10 mouse cellular contexts compared by ENCODE assay signal in genomic region chr8:123806374-123806935, GRCm38 (mm10). TPM values are rescaled to one million over a fixed set of nuclear protein-coding genes. Genes with fewer than 3 reads are reported as not detected.
A peak's percentile ranks its signal among the peaks of the same experiment; 100 is the strongest.
DNase-seq lines count a peak whose midpoint lies in the region; ATAC-seq and TF ChIP-seq lines count a peak whose summit lies in the region.
"Had no signal": no experiment of that assay in that cellular context is flagged by ENCODE, and none has a peak within 500 bp of the region (broad histone marks: within the 10 kb centered on the region; RNA-seq: fewer than 3 reads in every experiment).

No protein-coding gene starts in this region.

- in situ Hi-C loops in ES-E14 (cut with MboI; ENCODE audit: low sequenced_read_pairs in 2 of 2, unreplicated experiment in 2 of 2): no loop called here

- no peaks in the 10 kb centered on the region for H3K36me3 ChIP-seq in heart, embryonic 10.5 days
- H3K36me3 ChIP-seq in ES-E14 (ENCODE audit: control insufficient read depth, insufficient read depth, low read length, poor library complexity, severe bottlenecking): no peaks in the 10 kb centered on the region
- H3K36me3 ChIP-seq in forebrain, embryonic 12.5 days (replicated peaks): 0 out of 2 replicates have a peak, but pooled peaks cover 4% of the 10 kb centered on the region
- peaks cover 13% of the 10 kb centered on the region for H3K36me3 ChIP-seq in liver, embryonic 12.5 days

- peak; percentile 6; the same call in 1 of the 2 replicates for ATAC-seq in forebrain, embryonic 12.5 days (ENCODE audit: low FRiP score)
- ATAC-seq in liver, embryonic 12.5 days: no peak

- H3K9ac ChIP-seq in ES-E14 (ENCODE audit: insufficient read depth, low read depth, low read length, poor library complexity, severe bottlenecking): peak overlapping the region; percentile 90
- H3K9ac ChIP-seq in forebrain, embryonic 12.5 days: peak overlapping the region; percentile 77
- H3K9ac ChIP-seq in liver, embryonic 12.5 days: peak overlapping the region; percentile 80

- no peak for DNase-seq in heart, embryonic 10.5 days (ENCODE audit: low spot score)
- DNase-seq in heart, postnatal 14 days: no peak
- DNase-seq in ES-E14 (ENCODE audit: low read depth, low spot score): peak; percentile 47
- no peak for DNase-seq in layer of hippocampus, postnatal 14 days (ENCODE audit: low spot score in 2 of 2)
- DNase-seq in right cerebral cortex, postnatal 10 days (ENCODE audit: low spot score in 2 of 2): no peak
- DNase-seq in urinary bladder, postnatal 10 days (ENCODE audit: low spot score): no peak

- intact Hi-C loops in heart, postnatal 14 days (cut with DNase I): no loop called here

- no peaks in the 10 kb centered on the region for H3K9me3 ChIP-seq in heart, embryonic 10.5 days
- H3K9me3 ChIP-seq in ES-E14 (ENCODE audit: control insufficient read depth, insufficient read depth, low read depth, low read length): no peaks in the 10 kb centered on the region
- no peaks in the 10 kb centered on the region for H3K9me3 ChIP-seq in forebrain, embryonic 12.5 days
- no peaks in the 10 kb centered on the region for H3K9me3 ChIP-seq in liver, embryonic 12.5 days (replicated peaks)

- WGBS in heart, embryonic 10.5 days: 3% methylated on average over 12 of the region's 12 CpGs
- WGBS in forebrain, embryonic 12.5 days: 1% methylated on average over 12 of the region's 12 CpGs
- WGBS in liver, embryonic 12.5 days (ENCODE audit: insufficient replicate concordance): 1% methylated on average over 12 of the region's 12 CpGs

- no peaks in the 10 kb centered on the region for H3K27me3 ChIP-seq in heart, embryonic 10.5 days (ENCODE audit: insufficient read depth, poor library complexity, severe bottlenecking)
- H3K27me3 ChIP-seq in forebrain, embryonic 12.5 days: no peaks in the 10 kb centered on the region
- no peaks in the 10 kb centered on the region for H3K27me3 ChIP-seq in liver, embryonic 12.5 days (replicated peaks)
- H3K27me3 ChIP-seq: Patski had no signal

- peak overlapping the region; percentile 72 for H3K4me2 ChIP-seq in forebrain, embryonic 12.5 days
- H3K4me2 ChIP-seq in liver, embryonic 12.5 days: peak overlapping the region; percentile 89

- peaks cover 31% of the 10 kb centered on the region for H3K4me1 ChIP-seq in heart, embryonic 10.5 days
- H3K4me1 ChIP-seq in ES-E14 (ENCODE audit: control insufficient read depth in 2 of 2, insufficient read depth in 2 of 2, low read length in 2 of 2, poor library complexity in 1 of 2): peaks cover 14 to 20% of the 10 kb centered on the region in 2 experiments; a peak in 3 of 4 replicates
- peaks cover 26% of the 10 kb centered on the region for H3K4me1 ChIP-seq in forebrain, embryonic 12.5 days
- peaks cover 60% of the 10 kb centered on the region for H3K4me1 ChIP-seq in liver, embryonic 12.5 days

- peak overlapping the region; percentile 93 for H3K4me3 ChIP-seq in heart, embryonic 10.5 days
- peak overlapping the region; percentile 89 to 97 for H3K4me3 ChIP-seq in ES-E14 (ENCODE audit: insufficient read depth in 1 of 2, low read depth in 1 of 2, low read length in 2 of 2, poor library complexity in 1 of 2, severe bottlenecking in 1 of 2)
- H3K4me3 ChIP-seq in forebrain, embryonic 12.5 days (replicated peaks): peak overlapping the region; percentile 82
- H3K4me3 ChIP-seq in liver, embryonic 12.5 days: peak overlapping the region; percentile 73

- H3K27ac ChIP-seq in heart, embryonic 10.5 days: peak overlapping the region; percentile 95
- peak overlapping the region; percentile 94 for H3K27ac ChIP-seq in ES-E14 (ENCODE audit: insufficient read depth, low read depth, low read length, poor library complexity, severe bottlenecking)
- H3K27ac ChIP-seq in forebrain, embryonic 12.5 days: peak overlapping the region; percentile 91
- H3K27ac ChIP-seq in liver, embryonic 12.5 days: peak overlapping the region; percentile 71

TF ChIP-seq in ES-E14, 5 proteins besides CTCF, POLR2A, EP300 and RAD21:
- no peak for TF ChIP-seq ZC3H11A (IDR thresholded peaks at IDR 0.05; ENCODE audit: borderline replicate concordance, low read depth, low read length)
- TF ChIP-seq ZNF384 (IDR thresholded peaks at IDR 0.05; ENCODE audit: low read depth, low read length): no peak
- no peak for TF ChIP-seq MAFK (IDR thresholded peaks at IDR 0.05; ENCODE audit: insufficient read depth, low read depth, low read length)
- TF ChIP-seq HCFC1 (IDR thresholded peaks at IDR 0.05; ENCODE audit: borderline replicate concordance, insufficient read depth, low read length): no peak
- no peak for TF ChIP-seq CHD2 (IDR thresholded peaks at IDR 0.05; ENCODE audit: low read depth, low read length)

RNA-seq across cellular contexts. Expression of gene Rab4a, which starts 0.7 kb away (rescaled TPM):
- polyA plus RNA-seq in heart, embryonic 10.5 days (2016; fragmentation: Nextera tagmentation; extraction: Ambion mirVana): 65.9 and 68.9 TPM in 2 replicates
- 1 to 10 TPM; 7.8 to 7.9 TPM for total RNA-seq in heart, postnatal 14 days (2021)
- total RNA-seq in ES-E14 (2012; rRNA removed): 22.1 and 29.6 TPM in 2 replicates
- polyA plus RNA-seq in forebrain, embryonic 12.5 days (2016; fragmentation: Nextera tagmentation; extraction: Ambion mirVana): 61.4 and 63.9 TPM in 2 replicates
- 36.3 and 38.3 TPM in 2 replicates for polyA plus RNA-seq in liver, embryonic 12.5 days (2016; fragmentation: Nextera tagmentation; extraction: Ambion mirVana)
- total RNA-seq in layer of hippocampus, postnatal 14 days (2021): 10 to 100 TPM; 45.5 to 46.8 TPM
- total RNA-seq: neutrophil, adult 5-6 weeks had no signal

RNA-seq across cellular contexts. Expression of gene Ccsap, which starts 53.6 kb away (rescaled TPM):
- polyA plus RNA-seq in heart, embryonic 10.5 days (2016; fragmentation: Nextera tagmentation; extraction: Ambion mirVana): 3.7 and 4.0 TPM in 2 replicates
- 1 to 10 TPM; 1.7 to 2.2 TPM for total RNA-seq in heart, postnatal 14 days (2021)
- 4.5 and 5.1 TPM in 2 replicates for total RNA-seq in ES-E14 (2012; rRNA removed)
- polyA plus RNA-seq in forebrain, embryonic 12.5 days (2016; fragmentation: Nextera tagmentation; extraction: Ambion mirVana): 11.7 and 12.3 TPM in 2 replicates
- polyA plus RNA-seq in liver, embryonic 12.5 days (2016; fragmentation: Nextera tagmentation; extraction: Ambion mirVana): 5.5 and 5.8 TPM in 2 replicates
- total RNA-seq in layer of hippocampus, postnatal 14 days (2021): 10 to 100 TPM; 57.1 to 62.6 TPM
